Mouse (Mus musculus): ENCODE measurements around the gene Rangrf.
A peak's percentile ranks its signal among the peaks of the same experiment; 100 is the strongest.
"Not testable (repeated sequence)": the region's sequence is repeated elsewhere in the genome, so short reads cannot be mapped to it uniquely, and the experiment has no call there.

Gene Rangrf

GRCm38 (mm10) chr11:68946001-68946400 is 29.0 kb downstream of the Rangrf start:
- no peak for DNase-seq (ENCODE audit: low spot score)

- no peak for DNase-seq (ENCODE audit: low spot score)
Observed at GRCm38 (mm10) chr11:68945245-68945644, 29.7 kb downstream of the Rangrf start.

- DNase-seq (ENCODE audit: low spot score), result no peak
Observed at GRCm38 (mm10) chr11:68942731-68943130, 32.3 kb downstream of the Rangrf start.

- DNase-seq (ENCODE audit: low spot score), result no peak
Observed at GRCm38 (mm10) chr11:68940516-68940915, 34.5 kb downstream of the Rangrf start.

- peak; percentile 28 for DNase-seq (ENCODE audit: low spot score)
Observed at GRCm38 (mm10) chr11:68939451-68940304, 35.3 kb downstream of the Rangrf start.

- DNase-seq (ENCODE audit: low spot score), result not testable (repeated sequence)
Observed at GRCm38 (mm10) chr11:68936951-68937350, 38.0 kb downstream of the Rangrf start.

GRCm38 (mm10) chr11:68933885-68934507 is 41.0 kb downstream of the Rangrf start:
- no peak for DNase-seq (ENCODE audit: low spot score)

- no peak for DNase-seq (ENCODE audit: low spot score)
Observed at GRCm38 (mm10) chr11:68929947-68930346, 45.0 kb downstream of the Rangrf start.

- DNase-seq (ENCODE audit: low spot score), result no peak
Observed at GRCm38 (mm10) chr11:68926981-68927380, 48.0 kb downstream of the Rangrf start, which contains the start of gene Odf4. Odf4 (minus strand) TSS chr11:68927081.

- no peak for DNase-seq (ENCODE audit: low spot score)
Observed at GRCm38 (mm10) chr11:68924749-68925148, 50.2 kb downstream of the Rangrf start.

GRCm38 (mm10) chr11:68923191-68923590 is 51.8 kb downstream of the Rangrf start:
- DNase-seq (ENCODE audit: low spot score), result no peak
